Mouse (Mus musculus) hematopoietic stem cell, adult 5-6 weeks (primary cell): ENCODE measurements around the gene Foxn3. TPM values are rescaled to one million over a fixed set of nuclear protein-coding genes. Genes with fewer than 3 reads are reported as not detected.

Experiments used
- ATAC-seq, 2 experiments: fragments of 125-278 bp in 1 of 2; replicated peaks in 1 of 2; 2 replicates each; pipeline ENCODE4 v1.8.0; 2016 to 2017; ENCODE audit warnings: inconsistent platforms in 2 of 2, mild to moderate bottlenecking in 2 of 2, moderate number of reproducible peaks in 2 of 2, low read depth in 1 of 2, moderate TSS enrichment in 1 of 2; ENCODE audit not compliant: low FRiP score in 2 of 2, poor library complexity in 2 of 2, severe bottlenecking in 2 of 2, insufficient read depth in 1 of 2, low TSS enrichment in 1 of 2
- total RNA-seq: library from RNA; stranded (forward); fragments of 172-1452, 232-1000 nt; gene quantifications from 2 replicates; pipeline ENCODE4 v1.2.3, GENCODE M21; 2017

Foxn3 gene
- total RNA-seq, 1 experiment from 2014 or later: 50.9 TPM

GRCm38 (mm10) chr12:99455580-99455979, 107.8 kb downstream of the Foxn3 start:
- ATAC-seq: peak in 1 of 2 experiments; percentile 44; a peak in 1 of 4 replicates

DNA sequence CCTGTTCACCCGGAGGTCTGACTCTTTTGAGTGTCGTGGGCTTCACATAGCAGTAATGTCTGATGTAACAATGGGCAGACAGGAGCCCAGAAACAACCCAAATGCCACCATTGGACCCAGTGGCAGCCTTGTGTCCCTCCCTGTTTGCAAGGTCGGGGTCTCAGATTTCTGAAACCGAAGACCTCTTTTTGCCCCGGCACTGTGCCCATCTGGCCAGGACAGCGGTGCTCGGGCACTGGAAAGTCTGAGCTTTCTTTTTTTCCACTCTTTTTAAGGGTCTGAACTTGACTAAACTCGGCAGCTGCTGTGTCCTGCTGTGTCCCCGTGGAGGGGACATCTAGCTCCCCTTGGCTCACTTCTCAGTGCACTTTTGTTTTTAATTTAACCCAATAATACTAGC, 109.0 kb downstream of the Foxn3 start:
- no peak for ATAC-seq

DNA sequence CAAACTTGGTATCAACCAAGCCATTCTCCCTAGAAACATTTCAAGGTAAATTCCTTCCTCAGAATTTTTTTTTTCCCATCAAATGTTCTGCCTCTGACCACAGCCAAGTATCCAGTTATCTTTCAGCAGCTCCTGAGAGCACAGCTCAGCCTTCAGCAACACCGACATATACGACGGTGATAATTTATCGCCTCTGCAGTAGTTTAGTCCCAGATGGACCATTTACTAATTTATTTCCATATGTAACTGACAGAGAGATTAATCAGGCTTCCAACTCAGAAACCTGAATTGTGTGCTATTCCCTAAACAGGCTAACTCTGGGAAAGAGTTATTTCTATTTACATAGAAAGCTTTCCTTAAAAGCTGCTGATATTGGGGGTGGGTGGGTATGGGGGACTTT, 109.6 kb downstream of the Foxn3 start:
- ATAC-seq: no peak

GRCm38 (mm10) chr12:99450076-99450475, 113.3 kb downstream of the Foxn3 start:
- ATAC-seq: no peak

DNA sequence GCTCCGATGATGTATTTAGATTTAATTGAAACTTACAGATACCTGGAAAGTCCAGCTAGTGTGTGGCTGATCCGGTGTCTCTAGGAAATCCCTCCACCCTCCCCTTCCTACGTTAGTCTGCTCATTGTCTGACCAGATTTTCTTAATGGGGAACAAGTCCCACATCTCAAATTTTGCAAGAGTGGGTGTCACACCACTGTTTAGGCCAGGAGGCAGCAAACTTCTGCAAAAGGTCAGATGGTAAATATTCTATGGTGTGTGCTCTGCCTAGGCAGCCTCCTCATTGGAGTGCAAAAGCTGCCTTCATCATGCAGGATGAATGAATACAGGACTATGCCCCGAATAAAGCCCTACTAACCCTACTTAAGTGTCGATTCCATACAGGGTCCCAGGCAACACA, 115.6 kb downstream of the Foxn3 start:
- no peak for ATAC-seq

- no peak for ATAC-seq
Observed at GRCm38 (mm10) chr12:99445018-99445674, 118.2 kb downstream of the Foxn3 start.

GRCm38 (mm10) chr12:99442819-99443218, 120.6 kb downstream of the Foxn3 start:
- no peak for ATAC-seq

DNA sequence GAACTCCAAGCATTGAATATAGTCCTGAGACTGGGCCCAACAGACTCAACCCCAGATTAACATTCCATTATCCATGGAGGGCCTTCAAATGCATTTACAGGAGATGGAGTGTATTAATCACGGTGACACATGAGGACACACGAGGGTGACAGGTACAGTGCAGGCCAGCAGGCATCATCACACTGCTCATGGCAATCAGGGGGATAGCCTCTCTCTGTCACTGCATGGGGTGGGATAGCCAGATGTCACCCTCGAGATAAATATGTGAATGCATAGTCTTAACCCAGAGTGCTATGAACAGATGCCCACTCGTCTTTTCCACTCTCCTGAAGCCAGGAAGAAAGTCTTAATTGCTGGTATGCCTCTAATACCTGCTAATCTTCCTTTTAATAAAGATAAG, 122.4 kb downstream of the Foxn3 start:
- ATAC-seq: no peak

DNA sequence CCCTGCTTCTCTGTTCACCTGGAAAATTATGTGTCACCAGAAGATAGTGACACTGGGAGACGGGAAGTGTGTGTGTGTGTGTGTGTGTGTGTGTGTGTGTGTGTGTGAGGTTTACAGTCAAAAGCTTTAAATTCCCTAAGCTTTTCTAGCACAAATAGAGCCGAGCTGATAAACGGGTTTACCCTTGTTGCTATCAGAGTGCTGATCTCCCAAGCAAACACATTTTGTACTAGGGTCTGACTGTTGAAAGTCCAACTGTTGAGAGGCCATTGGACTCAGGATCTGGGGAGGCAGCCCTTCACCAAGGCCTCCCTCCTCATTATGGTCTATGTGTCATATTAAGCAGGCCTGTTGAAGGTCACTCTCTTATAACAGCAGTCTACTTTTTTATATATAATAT, 123.4 kb downstream of the Foxn3 start:
- no peak for ATAC-seq

GRCm38 (mm10) chr12:99435189-99435588, 128.2 kb downstream of the Foxn3 start:
- no peak for ATAC-seq

DNA sequence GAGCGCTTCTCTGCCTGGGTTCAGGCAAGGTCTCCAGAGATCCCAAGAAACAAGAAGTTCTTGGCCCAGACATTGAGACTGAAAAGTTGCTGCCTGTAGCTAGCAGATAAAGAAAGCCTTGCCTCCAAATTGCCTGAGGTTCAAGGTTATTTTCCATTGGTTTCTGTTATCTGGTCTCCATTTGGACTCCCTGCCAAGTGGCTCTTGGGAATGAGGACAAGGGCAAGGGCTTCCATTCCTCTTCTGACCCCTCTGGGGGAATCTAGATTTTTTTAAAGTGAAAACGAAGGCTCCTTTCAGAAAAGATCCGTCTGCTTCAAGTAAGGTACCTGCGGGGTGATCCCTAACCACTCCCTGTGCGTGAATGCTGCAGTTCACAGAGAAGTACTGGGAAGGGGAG, 130.0 kb downstream of the Foxn3 start:
- ATAC-seq: no peak

- ATAC-seq: no peak
Observed at GRCm38 (mm10) chr12:99431541-99431940, 131.8 kb downstream of the Foxn3 start.

DNA sequence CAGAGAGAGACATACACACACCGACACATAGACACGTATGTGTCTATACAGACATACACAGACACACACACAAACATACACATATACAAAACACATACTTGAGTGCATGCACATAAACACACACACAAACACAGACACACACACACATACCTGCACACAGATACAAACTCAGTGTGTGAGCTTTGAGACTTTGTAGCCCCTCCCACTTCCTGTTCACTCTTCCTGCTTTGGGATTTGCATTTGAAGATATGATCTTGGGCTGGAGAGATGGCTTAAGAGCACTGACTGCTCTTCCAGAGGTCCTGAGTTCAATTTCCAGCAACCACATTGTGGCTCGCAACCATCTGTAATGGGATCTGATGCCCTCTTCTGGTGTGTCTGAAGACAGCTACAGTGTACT, 132.4 kb downstream of the Foxn3 start:
- no peak for ATAC-seq

DNA sequence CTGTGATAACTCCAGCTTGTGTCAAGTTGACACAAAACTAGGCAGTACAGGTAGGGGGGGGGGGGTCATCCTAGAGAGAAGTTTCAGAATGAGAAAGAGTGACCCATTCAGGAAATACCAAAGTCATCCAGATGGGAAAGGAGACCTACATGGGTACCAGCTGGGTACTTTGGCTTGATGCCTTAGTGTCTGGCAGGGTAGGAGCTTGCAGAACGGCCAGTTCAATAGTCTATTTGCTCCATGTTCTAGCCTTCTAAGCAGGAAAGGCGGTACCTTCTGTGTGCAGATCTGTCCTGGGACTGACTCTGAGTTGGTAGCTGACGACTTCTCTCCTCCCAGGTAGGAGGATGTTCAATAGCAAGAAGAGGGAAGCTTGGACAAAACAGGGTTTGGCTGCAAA, 134.3 kb downstream of the Foxn3 start:
- no peak for ATAC-seq

DNA sequence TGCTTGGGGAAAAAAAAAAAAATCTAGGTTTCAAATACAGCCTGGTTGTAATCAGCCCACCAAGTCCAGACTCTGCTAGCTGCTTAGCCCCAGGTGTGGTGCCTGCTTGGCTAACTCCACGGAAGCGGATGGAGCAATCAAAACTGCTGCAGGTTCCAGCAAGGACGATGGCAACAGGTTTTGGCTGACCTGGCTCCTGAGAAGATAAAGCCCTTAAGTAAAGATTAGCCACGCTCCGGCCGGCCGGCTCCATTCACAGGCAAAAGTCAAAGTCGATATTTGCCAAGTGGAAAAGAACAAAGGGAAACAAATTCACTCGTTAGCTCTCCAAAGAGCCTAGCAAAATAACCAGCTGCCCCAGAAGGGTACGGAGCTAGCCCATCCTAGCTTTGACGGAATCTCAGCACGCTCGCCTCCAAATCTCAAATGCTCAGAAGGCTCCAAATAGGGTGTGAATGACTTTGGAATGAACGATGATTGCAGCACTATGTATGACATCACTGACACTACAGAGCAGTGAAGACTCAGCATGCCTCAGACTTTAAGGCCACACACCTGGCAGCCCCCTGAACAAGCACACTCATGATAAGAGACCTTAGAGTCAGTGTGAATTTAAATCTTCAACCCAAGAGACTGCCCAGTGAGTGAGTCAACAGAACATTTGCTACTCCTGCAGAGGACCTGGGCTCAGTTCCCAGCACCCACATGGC, 137.0 kb downstream of the Foxn3 start:
- ATAC-seq: no peak

DNA sequence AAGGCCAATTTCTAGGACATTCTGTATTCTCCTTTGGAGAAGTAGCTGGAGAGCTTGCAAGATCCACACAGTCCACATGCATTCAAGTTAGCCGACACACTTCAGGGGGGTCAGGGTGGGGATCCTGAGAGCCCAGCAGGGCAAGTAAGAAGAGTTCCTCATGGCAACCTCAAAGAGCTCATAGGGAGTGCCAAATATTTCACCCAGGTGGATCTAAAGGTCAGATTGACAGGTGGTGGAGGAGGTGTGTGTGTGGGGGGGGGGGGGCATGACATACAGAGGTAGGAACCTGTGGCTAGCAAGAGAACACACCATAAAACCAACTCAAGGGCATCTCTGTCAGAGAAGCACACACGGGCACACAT, 144.0 kb downstream of the Foxn3 start:
- ATAC-seq: no peak

- ATAC-seq: no peak
Observed at GRCm38 (mm10) chr12:99418476-99419395, 144.6 kb downstream of the Foxn3 start.

- ATAC-seq: no peak
Observed at GRCm38 (mm10) chr12:99417885-99418284, 145.5 kb downstream of the Foxn3 start.
